Comparison of ENCODE assay signal across 1 mouse cellular context in the genomic region with DNA sequence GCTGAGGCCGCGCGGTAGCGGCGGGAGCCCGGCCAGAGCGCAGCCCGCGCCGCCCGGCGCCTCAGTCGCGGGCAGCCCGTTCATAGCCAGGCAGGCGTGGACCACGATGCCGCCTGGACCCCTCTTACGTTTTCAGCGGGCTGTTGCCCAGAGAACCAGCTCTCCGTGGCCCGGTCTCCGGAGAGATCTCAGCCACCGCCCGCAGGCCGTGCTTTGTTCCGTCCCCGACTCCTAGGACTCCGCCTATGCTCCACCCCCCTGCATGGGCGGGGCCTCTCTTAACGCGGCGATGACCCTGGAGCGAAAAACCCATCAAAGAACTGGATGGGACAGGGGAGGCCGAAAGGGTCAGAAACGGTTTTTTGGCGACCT.
TF ChIP-seq lines count a peak whose summit lies in the region.

Fam89b (minus strand) TSS at position 210 of the 372 bp plus-strand sequence.

TF ChIP-seq in MEL, 35 proteins besides CTCF, POLR2A, EP300 and RAD21 (continued from another document):
- TF ChIP-seq GABPA (IDR thresholded peaks at IDR 0.05; ENCODE audit: low read depth, low read length) (no peak), NELFE (IDR thresholded peaks at IDR 0.05; ENCODE audit: low read depth, low read length) (peak; percentile 72), USF2 (IDR thresholded peaks at IDR 0.05; ENCODE audit: borderline replicate concordance in 1 of 2, insufficient read depth in 1 of 2, low read depth in 1 of 2, low read length in 2 of 2) (no peak)
